ENCODE assay signal across 8 mouse cellular contexts in genomic region chr5:139483171-139483848, GRCm38 (mm10). TPM values are rescaled to one million over a fixed set of nuclear protein-coding genes. Genes with fewer than 3 reads are reported as not detected.
DNase-seq lines count a peak whose midpoint lies in the region; TF ChIP-seq lines count a peak whose summit lies in the region.

No protein-coding gene starts in this region.

- 67% methylated on average over 14 of the region's 14 CpGs for WGBS in limb, embryonic 10.5 days

- H3K4me1 ChIP-seq in cortical plate, adult 2 months (ENCODE audit: control insufficient read depth, insufficient read depth, low read length) = peaks cover 2% of the 10 kb centered on the region; the same call in 1 of the 2 replicates
- peaks cover 17% of the 10 kb centered on the region for H3K4me1 ChIP-seq in limb, embryonic 10.5 days

- H3K9me3 ChIP-seq in limb, embryonic 10.5 days (replicated peaks) = no peaks in the 10 kb centered on the region

- H3K36me3 ChIP-seq in limb, embryonic 10.5 days = peaks cover 43% of the 10 kb centered on the region

- no peak for TF ChIP-seq POLR2A in cortical plate, adult 2 months (IDR thresholded peaks at IDR 0.05; ENCODE audit: extremely low read depth, insufficient read depth, low read length)

- no peaks in the 10 kb centered on the region for H3K27me3 ChIP-seq in limb, embryonic 10.5 days (ENCODE audit: low read depth, poor library complexity, severe bottlenecking)

- 0 out of 2 replicates have a peak overlapping the region, but pooled peaks have one; percentile 0 for H3K27ac ChIP-seq in cortical plate, adult 2 months (ENCODE audit: insufficient read depth, low read length)
- no peak overlapping the region for H3K27ac ChIP-seq in limb, embryonic 10.5 days

- peak; percentile 17 for DNase-seq in kidney, adult 9 months
- no peak for DNase-seq in kidney, adult 8-10 months
- DNase-seq in limb, embryonic 10.5 days (ENCODE audit: low spot score) = no peak
- DNase-seq in monocyte, adult 2 months (ENCODE audit: low read depth in 1 of 2, low spot score in 2 of 2) = peak; percentile 14 to 58
- no peak for DNase-seq in cerebellum, postnatal 25 days
- DNase-seq in cerebellum, adult 8-10 months = no peak
- no peak for DNase-seq in spleen, postnatal 10 days (ENCODE audit: low spot score in 2 of 2)

- H3K4me3 ChIP-seq in cortical plate, adult 2 months (ENCODE audit: insufficient read depth, low read length) = peak overlapping the region; percentile 87
- peak overlapping the region; percentile 99 for H3K4me3 ChIP-seq in limb, embryonic 10.5 days

- no peak for TF ChIP-seq CTCF in cortical plate, adult 2 months (IDR thresholded peaks at IDR 0.05; ENCODE audit: extremely low read depth, insufficient read depth, low read length)

RNA-seq across cellular contexts. Expression of gene Zfand2a, which starts 1.0 kb away (rescaled TPM):
- polyA plus RNA-seq in cortical plate, adult 2 months (2012; rRNA removed) = 52.5 and 55.4 TPM in 2 replicates
- polyA plus RNA-seq in limb, embryonic 10.5 days (2016; fragmentation: Nextera tagmentation; extraction: Ambion mirVana) = 12.5 and 12.8 TPM in 2 replicates

RNA-seq across cellular contexts. Expression of gene 3110082I17Rik, which starts 23.0 kb away (rescaled TPM):
- polyA plus RNA-seq in cortical plate, adult 2 months (2012; rRNA removed) = 12.9 and 15.4 TPM in 2 replicates
- polyA plus RNA-seq in limb, embryonic 10.5 days (2016; fragmentation: Nextera tagmentation; extraction: Ambion mirVana) = 51.6 and 60.2 TPM in 2 replicates

RNA-seq across cellular contexts. Expression of gene Uncx, which starts 60.0 kb away (rescaled TPM):
- polyA plus RNA-seq in cortical plate, adult 2 months (2012; rRNA removed) = not detected in 2 replicates
- 0.50 and 1.1 TPM in 2 replicates for polyA plus RNA-seq in limb, embryonic 10.5 days (2016; fragmentation: Nextera tagmentation; extraction: Ambion mirVana)

Comparison
In these comparisons a context has a peak if more than half of its experiments do, and no peak if none do; other contexts are left out.
1. DNase-seq: peak in kidney, adult 9 months (single experiment) and monocyte, adult 2 months (2 of 2); none in kidney, adult 8-10 months (0 of 2), limb, embryonic 10.5 days (single experiment), cerebellum, postnatal 25 days (0 of 2), cerebellum, adult 8-10 months (single experiment) and spleen, postnatal 10 days (0 of 2).